Mouse (Mus musculus) myocyte (in vitro differentiated cells): ENCODE results near the gene Fgf23.

ENCODE experiments used
- E2F4 ChIP-seq: IDR thresholded peaks from one replicate; pipeline ENCODE4 v1.6.1; 2011; ENCODE audit warnings: mild to moderate bottlenecking, control low read depth, moderate library complexity; ENCODE audit not compliant: insufficient read depth
- MAX ChIP-seq: IDR thresholded peaks from one replicate; pipeline ENCODE4 v1.6.1; 2011; ENCODE audit warnings: low read depth, mild to moderate bottlenecking, control low read depth
- MYOD1 ChIP-seq, 3 experiments: IDR thresholded peaks; one replicate each; pipeline ENCODE4 v1.6.1; 2011; ENCODE audit warnings: control low read depth in 2 of 3, low read depth in 2 of 3, mild to moderate bottlenecking in 2 of 3, moderate library complexity in 1 of 3; ENCODE audit not compliant: insufficient read length in 2 of 3, control insufficient read depth in 1 of 3
- POLR2A ChIP-seq: IDR thresholded peaks from one replicate; pipeline ENCODE4 v1.6.1; 2011; ENCODE audit warnings: low read depth, mild to moderate bottlenecking, control low read depth, moderate library complexity; ENCODE audit not compliant: insufficient read length
- POLR2AphosphoS2 ChIP-seq: IDR thresholded peaks from one replicate; pipeline ENCODE4 v1.6.1; 2011; ENCODE audit warnings: low read depth, control low read depth; ENCODE audit not compliant: insufficient read length
- TCF12 ChIP-seq: IDR thresholded peaks from one replicate; pipeline ENCODE4 v1.6.1; 2011; ENCODE audit warnings: mild to moderate bottlenecking, control low read depth; ENCODE audit not compliant: poor library complexity, insufficient read depth, severe bottlenecking
- TCF3 ChIP-seq: IDR thresholded peaks from one replicate; pipeline ENCODE4 v1.6.1; 2011; ENCODE audit warnings: low read depth, control low read depth; ENCODE audit not compliant: insufficient read length
- USF1 ChIP-seq: IDR thresholded peaks from one replicate; pipeline ENCODE4 v1.6.1; 2011; ENCODE audit warnings: low read depth, mild to moderate bottlenecking, control low read depth, moderate library complexity

DNA sequence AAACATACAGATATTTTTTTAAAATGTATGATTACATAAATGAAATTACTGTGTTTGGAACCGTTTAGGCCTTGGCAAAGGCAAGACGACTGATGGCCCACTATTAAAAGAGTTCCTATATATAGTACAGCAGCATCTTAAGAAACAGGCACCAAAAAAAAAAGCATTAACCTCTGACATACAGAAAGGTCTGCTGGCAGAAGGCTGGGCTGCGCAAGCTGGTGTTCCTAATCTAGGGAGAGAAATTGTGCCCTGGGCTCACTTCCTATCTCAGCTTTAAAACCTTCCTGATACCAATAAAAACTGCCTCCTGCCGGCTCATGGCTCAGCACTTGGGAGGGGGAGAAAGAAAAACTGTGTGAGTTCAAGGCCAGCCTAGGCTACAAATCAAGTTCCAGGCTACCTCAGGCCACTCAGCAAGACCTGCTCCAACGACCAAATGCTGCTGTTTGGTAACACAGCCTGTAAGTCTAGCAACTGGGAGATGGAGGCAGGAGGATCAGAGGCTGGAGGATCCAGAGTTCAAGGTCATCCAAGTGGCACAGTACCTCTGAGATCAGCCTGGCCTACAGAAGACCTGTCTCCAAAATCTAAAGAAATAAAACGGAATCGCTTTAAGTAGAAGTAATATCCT, 31.8 kb downstream of the Fgf23 start:
- TF ChIP-seq POLR2A (no peak), E2F4 (no peak), USF1 (no peak), TCF3 (no peak), TCF12 (no peak), MAX (no peak), MYOD1 (IDR thresholded peaks at IDR 0.05; ENCODE audit: control insufficient read depth in 1 of 3, insufficient read length in 2 of 3, low read depth in 2 of 3) (no peak), POLR2AphosphoS2 (no peak)
